11 mouse cellular contexts compared by ENCODE assay signal in genomic region chr7:24906551-24906950, GRCm38 (mm10). TPM values are rescaled to one million over a fixed set of nuclear protein-coding genes. Genes with fewer than 3 reads are reported as not detected.
A peak's percentile ranks its signal among the peaks of the same experiment; 100 is the strongest.
DNase-seq lines count a peak whose midpoint lies in the region; ATAC-seq and TF ChIP-seq lines count a peak whose summit lies in the region.
"Had no signal": no experiment of that assay in that cellular context is flagged by ENCODE, and none has a peak within 500 bp of the region (broad histone marks: within the 10 kb centered on the region; RNA-seq: fewer than 3 reads in every experiment).

No protein-coding gene starts in this region.

- WGBS in heart, embryonic 11.5 days (ENCODE audit: insufficient replicate concordance) = 18% methylated on average over 6 of the region's 6 CpGs
- WGBS in heart, adult 2 months = 22% methylated on average over 6 of the region's 6 CpGs
- WGBS in intestine, embryonic 16.5 days = 24% methylated on average over 6 of the region's 6 CpGs
- WGBS in stomach, embryonic 16.5 days = 25% methylated on average over 6 of the region's 6 CpGs
- WGBS in midbrain, embryonic 13.5 days = 47% methylated on average over 6 of the region's 6 CpGs
- 39% methylated on average over 6 of the region's 6 CpGs for WGBS in midbrain, embryonic 11.5 days

- TF ChIP-seq POLR2A in heart, adult 2 months (IDR thresholded peaks at IDR 0.05; ENCODE audit: insufficient read depth, low read depth, low read length) = no peak

- H3K9me3 ChIP-seq in heart, embryonic 11.5 days (replicated peaks; ENCODE audit: control insufficient read depth, low read length) = no peaks in the 10 kb centered on the region
- no peaks in the 10 kb centered on the region for H3K9me3 ChIP-seq in megakaryocyte, embryonic 14.5 days
- H3K9me3 ChIP-seq in intestine, embryonic 16.5 days (ENCODE audit: control insufficient read depth, low read length) = no peaks in the 10 kb centered on the region
- no peaks in the 10 kb centered on the region for H3K9me3 ChIP-seq in stomach, embryonic 16.5 days (replicated peaks; ENCODE audit: control insufficient read depth, low read length)
- H3K9me3 ChIP-seq in midbrain, embryonic 13.5 days = no peaks in the 10 kb centered on the region
- H3K9me3 ChIP-seq in midbrain, embryonic 11.5 days (ENCODE audit: control insufficient read depth, low read length) = no peaks in the 10 kb centered on the region
- H3K9me3 ChIP-seq: hindbrain, embryonic 15.5 days had no signal

- intact Hi-C loops in heart, adult 2 months (cut with DNase I) = loop anchor here (5.0 kb wide), 1 partner anchor 171 kb away; no protein-coding TSS in a partner anchor

- TF ChIP-seq CTCF in heart, adult 2 months (IDR thresholded peaks at IDR 0.05) = no peak

- H3K27me3 ChIP-seq in heart, embryonic 11.5 days (ENCODE audit: control insufficient read depth, insufficient read depth, low read length) = no peaks in the 10 kb centered on the region
- H3K27me3 ChIP-seq in heart, adult 2 months (ENCODE audit: control insufficient read depth, insufficient read depth, low read length) = no peaks in the 10 kb centered on the region
- no peaks in the 10 kb centered on the region for H3K27me3 ChIP-seq in megakaryocyte, embryonic 14.5 days (replicated peaks)
- no peaks in the 10 kb centered on the region for H3K27me3 ChIP-seq in intestine, embryonic 16.5 days (replicated peaks; ENCODE audit: control insufficient read depth, insufficient read depth, low read length)
- H3K27me3 ChIP-seq in stomach, embryonic 16.5 days (ENCODE audit: control insufficient read depth, insufficient read depth, low read length) = no peaks in the 10 kb centered on the region
- H3K27me3 ChIP-seq in midbrain, embryonic 13.5 days = no peaks in the 10 kb centered on the region
- H3K27me3 ChIP-seq in midbrain, embryonic 11.5 days (ENCODE audit: control insufficient read depth, insufficient read depth, low read length) = no peaks in the 10 kb centered on the region
- H3K27me3 ChIP-seq: CH12.LX; hindbrain, embryonic 15.5 days had no signal

- peaks cover 2% of the 10 kb centered on the region; the same call in 1 of the 2 replicates for H3K79me2 ChIP-seq in heart, adult 2 months (replicated peaks; ENCODE audit: control insufficient read depth, insufficient read depth, low read length)

- no peak overlapping the region for H3K9ac ChIP-seq in heart, embryonic 11.5 days (ENCODE audit: low read depth, low read length)
- no peak overlapping the region for H3K9ac ChIP-seq in heart, adult 2 months (ENCODE audit: low read depth, low read length)
- peak overlapping the region; percentile 23; the same call in 1 of the 2 replicates for H3K9ac ChIP-seq in intestine, embryonic 16.5 days (ENCODE audit: low read depth, low read length)
- H3K9ac ChIP-seq in stomach, embryonic 16.5 days (ENCODE audit: low read length) = 0 out of 2 replicates have a peak overlapping the region, but pooled peaks have one; percentile 17
- no peak overlapping the region for H3K9ac ChIP-seq in midbrain, embryonic 13.5 days (replicated peaks)
- H3K9ac ChIP-seq in midbrain, embryonic 11.5 days (ENCODE audit: low read length) = no peak overlapping the region
- H3K9ac ChIP-seq: hindbrain, embryonic 15.5 days had no signal

- no peak for TF ChIP-seq EP300 in heart, adult 2 months (IDR thresholded peaks at IDR 0.05; ENCODE audit: insufficient read depth, low read depth, low read length)

- H3K4me3 ChIP-seq in heart, embryonic 11.5 days (ENCODE audit: low read depth, low read length) = no peak overlapping the region
- H3K4me3 ChIP-seq in heart, adult 2 months = no peak overlapping the region
- H3K4me3 ChIP-seq in megakaryocyte, embryonic 14.5 days (replicated peaks) = peak overlapping the region; percentile 29
- H3K4me3 ChIP-seq in intestine, embryonic 16.5 days (ENCODE audit: low read length) = no peak overlapping the region
- no peak overlapping the region for H3K4me3 ChIP-seq in stomach, embryonic 16.5 days (replicated peaks; ENCODE audit: low read length)
- H3K4me3 ChIP-seq in midbrain, embryonic 13.5 days (replicated peaks) = no peak overlapping the region
- H3K4me3 ChIP-seq in midbrain, embryonic 11.5 days (ENCODE audit: low read depth, low read length) = no peak overlapping the region
- H3K4me3 ChIP-seq: hindbrain, embryonic 15.5 days had no signal

- peak overlapping the region; percentile 15 for H3K4me2 ChIP-seq in heart, embryonic 11.5 days
- H3K4me2 ChIP-seq in intestine, embryonic 16.5 days (ENCODE audit: low read depth, low read length) = no peak overlapping the region
- H3K4me2 ChIP-seq in stomach, embryonic 16.5 days (ENCODE audit: low read depth, low read length) = peak overlapping the region; percentile 13; the same call in 1 of the 2 replicates
- no peak overlapping the region for H3K4me2 ChIP-seq in midbrain, embryonic 13.5 days (replicated peaks)
- no peak overlapping the region for H3K4me2 ChIP-seq in midbrain, embryonic 11.5 days
- H3K4me2 ChIP-seq: hindbrain, embryonic 15.5 days had no signal

- H3K4me1 ChIP-seq in heart, embryonic 11.5 days (ENCODE audit: control insufficient read depth, insufficient read depth, low read length) = peaks cover 37% of the 10 kb centered on the region
- peaks cover 8% of the 10 kb centered on the region for H3K4me1 ChIP-seq in heart, adult 2 months (ENCODE audit: control insufficient read depth, insufficient read depth, low read length)
- H3K4me1 ChIP-seq in megakaryocyte, embryonic 14.5 days = peaks cover 53% of the 10 kb centered on the region
- H3K4me1 ChIP-seq in intestine, embryonic 16.5 days (ENCODE audit: control insufficient read depth, insufficient read depth, low read length) = peaks cover 29% of the 10 kb centered on the region
- H3K4me1 ChIP-seq in stomach, embryonic 16.5 days (ENCODE audit: control insufficient read depth, insufficient read depth, low read length) = peaks cover 36% of the 10 kb centered on the region
- peaks cover 42% of the 10 kb centered on the region for H3K4me1 ChIP-seq in midbrain, embryonic 13.5 days (replicated peaks)
- H3K4me1 ChIP-seq in midbrain, embryonic 11.5 days (ENCODE audit: control insufficient read depth, insufficient read depth, low read length) = no peaks in the 10 kb centered on the region

- H3K27ac ChIP-seq in heart, embryonic 11.5 days (ENCODE audit: low read depth, low read length) = no peak overlapping the region
- no peak overlapping the region for H3K27ac ChIP-seq in heart, adult 2 months
- no peak overlapping the region for H3K27ac ChIP-seq in intestine, embryonic 16.5 days (ENCODE audit: low read length)
- H3K27ac ChIP-seq in stomach, embryonic 16.5 days (ENCODE audit: low read length) = no peak overlapping the region
- H3K27ac ChIP-seq in midbrain, embryonic 13.5 days = no peak overlapping the region
- no peak overlapping the region for H3K27ac ChIP-seq in midbrain, embryonic 11.5 days (ENCODE audit: low read depth, low read length)
- H3K27ac ChIP-seq: hindbrain, embryonic 15.5 days had no signal

- ATAC-seq in heart, embryonic 11.5 days (replicated peaks; ENCODE audit: insufficient number of reproducible peaks, low FRiP score, low TSS enrichment) = no peak
- ATAC-seq in megakaryocyte, adult 5-6 weeks (ENCODE audit: poor library complexity, severe bottlenecking) = no peak
- ATAC-seq in intestine, embryonic 16.5 days = no peak
- ATAC-seq in stomach, embryonic 16.5 days (ENCODE audit: insufficient read depth, low FRiP score) = no peak
- ATAC-seq in midbrain, embryonic 13.5 days = no peak
- ATAC-seq in midbrain, embryonic 11.5 days (ENCODE audit: low FRiP score) = no peak

- no peaks in the 10 kb centered on the region for H3K36me3 ChIP-seq in heart, embryonic 11.5 days (ENCODE audit: control insufficient read depth, insufficient read depth, low read length)
- H3K36me3 ChIP-seq in heart, adult 2 months (ENCODE audit: control insufficient read depth, insufficient read depth, low read length) = peaks cover 2% of the 10 kb centered on the region; the same call in 1 of the 2 replicates
- peaks cover 60% of the 10 kb centered on the region for H3K36me3 ChIP-seq in megakaryocyte, embryonic 14.5 days (replicated peaks; ENCODE audit: low read length)
- H3K36me3 ChIP-seq in intestine, embryonic 16.5 days (ENCODE audit: control insufficient read depth, insufficient read depth, low read length) = peaks cover 10% of the 10 kb centered on the region; the same call in 1 of the 2 replicates
- no peaks in the 10 kb centered on the region for H3K36me3 ChIP-seq in stomach, embryonic 16.5 days (ENCODE audit: control insufficient read depth, insufficient read depth, low read length)
- H3K36me3 ChIP-seq in midbrain, embryonic 13.5 days = peaks cover 22% of the 10 kb centered on the region
- no peaks in the 10 kb centered on the region for H3K36me3 ChIP-seq in midbrain, embryonic 11.5 days (ENCODE audit: control insufficient read depth, insufficient read depth, low read length)

- DNase-seq in heart, adult 2 months = no peak
- no peak for DNase-seq in midbrain, embryonic 11.5 days (ENCODE audit: low spot score, missing footprints)

RNA-seq across cellular contexts. Expression of gene Arhgef1, which starts 3.8 kb away (rescaled TPM):
- 59.2 and 63.3 TPM in 2 replicates for polyA plus RNA-seq in heart, embryonic 11.5 days (2014; fragmentation: Nextera tagmentation; extraction: Ambion mirVana)
- 10 to 100 TPM; 43.0 to 43.2 TPM for total RNA-seq in heart, adult 2 months (2021)
- 92.8 and 105 TPM in 2 replicates for polyA plus RNA-seq in heart, adult 2 months (2012; rRNA removed)
- polyA plus RNA-seq in megakaryocyte, embryonic 14.5 days (2012; ENCODE audit: insufficient read depth, low replicate concordance) = 136 and 219 TPM in 2 replicates
- 142 and 156 TPM in 2 replicates for total RNA-seq in megakaryocyte, adult 5-6 weeks (2015)
- total RNA-seq in megakaryocyte, adult 5-6 weeks (2017) = 116 and 142 TPM in 2 replicates
- 69.1 and 71.3 TPM in 2 replicates for polyA plus RNA-seq in intestine, embryonic 16.5 days (2015; fragmentation: Nextera tagmentation; extraction: Ambion mirVana)
- 67.2 and 73.5 TPM in 2 replicates for polyA plus RNA-seq in stomach, embryonic 16.5 days (2015; fragmentation: Nextera tagmentation; extraction: Ambion mirVana)
- polyA plus RNA-seq in midbrain, embryonic 13.5 days (2015; fragmentation: Nextera tagmentation; extraction: Ambion mirVana) = 46.7 and 59.2 TPM in 2 replicates
- 37.7 and 38.1 TPM in 2 replicates for polyA plus RNA-seq in midbrain, embryonic 11.5 days (2014; fragmentation: Nextera tagmentation; extraction: Ambion mirVana)

RNA-seq across cellular contexts. Expression of gene Cd79a, which starts 9.4 kb away (rescaled TPM):
- polyA plus RNA-seq in heart, embryonic 11.5 days (2014; fragmentation: Nextera tagmentation; extraction: Ambion mirVana) = 0.14 and 0.30 TPM in 2 replicates
- 1 to 10 TPM; 1.1 to 1.7 TPM for total RNA-seq in heart, adult 2 months (2021)
- 5.1 and 15.6 TPM in 2 replicates for polyA plus RNA-seq in heart, adult 2 months (2012; rRNA removed)
- polyA plus RNA-seq in megakaryocyte, embryonic 14.5 days (2012; ENCODE audit: insufficient read depth, low replicate concordance) = 0.50 TPM in 1 of 2 replicates, not detected in the other
- 0.64 and 1.0 TPM in 2 replicates for total RNA-seq in megakaryocyte, adult 5-6 weeks (2015)
- total RNA-seq in megakaryocyte, adult 5-6 weeks (2017) = 0.18 and 0.24 TPM in 2 replicates
- polyA plus RNA-seq in intestine, embryonic 16.5 days (2015; fragmentation: Nextera tagmentation; extraction: Ambion mirVana) = 0.39 and 0.46 TPM in 2 replicates
- 2.0 and 2.3 TPM in 2 replicates for polyA plus RNA-seq in stomach, embryonic 16.5 days (2015; fragmentation: Nextera tagmentation; extraction: Ambion mirVana)
- 0.35 and 0.40 TPM in 2 replicates for polyA plus RNA-seq in midbrain, embryonic 13.5 days (2015; fragmentation: Nextera tagmentation; extraction: Ambion mirVana)
- polyA plus RNA-seq in midbrain, embryonic 11.5 days (2014; fragmentation: Nextera tagmentation; extraction: Ambion mirVana) = 0.12 and 0.14 TPM in 2 replicates

RNA-seq across cellular contexts. Expression of gene Rps19, which starts 22.4 kb away (rescaled TPM):
- 1,535 and 1,579 TPM in 2 replicates for polyA plus RNA-seq in heart, embryonic 11.5 days (2014; fragmentation: Nextera tagmentation; extraction: Ambion mirVana)
- 100 to 1,000 TPM; 505 to 584 TPM for total RNA-seq in heart, adult 2 months (2021)
- polyA plus RNA-seq in heart, adult 2 months (2012; rRNA removed) = 243 and 256 TPM in 2 replicates
- polyA plus RNA-seq in megakaryocyte, embryonic 14.5 days (2012; ENCODE audit: insufficient read depth, low replicate concordance) = 171 and 2,463 TPM in 2 replicates
- total RNA-seq in megakaryocyte, adult 5-6 weeks (2015) = 1,493 and 1,909 TPM in 2 replicates
- total RNA-seq in megakaryocyte, adult 5-6 weeks (2017) = 575 and 756 TPM in 2 replicates
- 2,122 and 2,334 TPM in 2 replicates for polyA plus RNA-seq in intestine, embryonic 16.5 days (2015; fragmentation: Nextera tagmentation; extraction: Ambion mirVana)
- 2,107 and 2,375 TPM in 2 replicates for polyA plus RNA-seq in stomach, embryonic 16.5 days (2015; fragmentation: Nextera tagmentation; extraction: Ambion mirVana)
- 1,308 and 1,443 TPM in 2 replicates for polyA plus RNA-seq in midbrain, embryonic 13.5 days (2015; fragmentation: Nextera tagmentation; extraction: Ambion mirVana)
- 1,753 and 1,929 TPM in 2 replicates for polyA plus RNA-seq in midbrain, embryonic 11.5 days (2014; fragmentation: Nextera tagmentation; extraction: Ambion mirVana)

RNA-seq across cellular contexts. Expression of gene Dmrtc2, which starts 36.7 kb away (rescaled TPM):
- polyA plus RNA-seq in heart, embryonic 11.5 days (2014; fragmentation: Nextera tagmentation; extraction: Ambion mirVana) = not detected in 2 replicates
- total RNA-seq in heart, adult 2 months (2021) = not detected
- not detected in 2 replicates for polyA plus RNA-seq in heart, adult 2 months (2012; rRNA removed)
- polyA plus RNA-seq in megakaryocyte, embryonic 14.5 days (2012; ENCODE audit: insufficient read depth, low replicate concordance) = not detected in 2 replicates
- not detected in 2 replicates for total RNA-seq in megakaryocyte, adult 5-6 weeks (2015)
- not detected in 2 replicates for total RNA-seq in megakaryocyte, adult 5-6 weeks (2017)
- polyA plus RNA-seq in intestine, embryonic 16.5 days (2015; fragmentation: Nextera tagmentation; extraction: Ambion mirVana) = not detected in 2 replicates
- polyA plus RNA-seq in stomach, embryonic 16.5 days (2015; fragmentation: Nextera tagmentation; extraction: Ambion mirVana) = not detected in 2 replicates
- polyA plus RNA-seq in midbrain, embryonic 13.5 days (2015; fragmentation: Nextera tagmentation; extraction: Ambion mirVana) = not detected in 2 replicates
- polyA plus RNA-seq in midbrain, embryonic 11.5 days (2014; fragmentation: Nextera tagmentation; extraction: Ambion mirVana) = not detected in 2 replicates
- total RNA-seq: CH12.LX; left cerebral cortex, postnatal 36 days had no signal

RNA-seq across cellular contexts. Expression of gene Lypd4, which starts 36.8 kb away (rescaled TPM):
- polyA plus RNA-seq in heart, embryonic 11.5 days (2014; fragmentation: Nextera tagmentation; extraction: Ambion mirVana) = not detected in 2 replicates
- total RNA-seq in heart, adult 2 months (2021) = not detected
- 0.12 and 0.53 TPM in 2 replicates for polyA plus RNA-seq in heart, adult 2 months (2012; rRNA removed)
- polyA plus RNA-seq in megakaryocyte, embryonic 14.5 days (2012; ENCODE audit: insufficient read depth, low replicate concordance) = not detected in 2 replicates
- not detected in 2 replicates for total RNA-seq in megakaryocyte, adult 5-6 weeks (2015)
- not detected in 2 replicates for total RNA-seq in megakaryocyte, adult 5-6 weeks (2017)
- polyA plus RNA-seq in intestine, embryonic 16.5 days (2015; fragmentation: Nextera tagmentation; extraction: Ambion mirVana) = not detected in 2 replicates
- not detected in 2 replicates for polyA plus RNA-seq in stomach, embryonic 16.5 days (2015; fragmentation: Nextera tagmentation; extraction: Ambion mirVana)
- not detected in 2 replicates for polyA plus RNA-seq in midbrain, embryonic 13.5 days (2015; fragmentation: Nextera tagmentation; extraction: Ambion mirVana)
- polyA plus RNA-seq in midbrain, embryonic 11.5 days (2014; fragmentation: Nextera tagmentation; extraction: Ambion mirVana) = not detected in 2 replicates
- total RNA-seq: CH12.LX; left cerebral cortex, postnatal 36 days had no signal
- polyA plus RNA-seq: hindbrain, embryonic 15.5 days had no signal

Comparison
In these comparisons a context has a peak if more than half of its experiments do, and no peak if none do; other contexts are left out.
1. H3K4me2 ChIP-seq: peak in heart, embryonic 11.5 days (single experiment) and stomach, embryonic 16.5 days (single experiment); none in intestine, embryonic 16.5 days (single experiment), midbrain, embryonic 13.5 days (single experiment) and midbrain, embryonic 11.5 days (single experiment).
2. H3K9ac ChIP-seq: peak in intestine, embryonic 16.5 days (single experiment) and stomach, embryonic 16.5 days (single experiment); none in heart, embryonic 11.5 days (single experiment), heart, adult 2 months (single experiment), midbrain, embryonic 13.5 days (single experiment) and midbrain, embryonic 11.5 days (single experiment).